Mouse (Mus musculus): Measurements from ENCODE around the gene Gm9918.
A peak's percentile ranks its signal among the peaks of the same experiment; 100 is the strongest.

Gm9918 gene

DNA sequence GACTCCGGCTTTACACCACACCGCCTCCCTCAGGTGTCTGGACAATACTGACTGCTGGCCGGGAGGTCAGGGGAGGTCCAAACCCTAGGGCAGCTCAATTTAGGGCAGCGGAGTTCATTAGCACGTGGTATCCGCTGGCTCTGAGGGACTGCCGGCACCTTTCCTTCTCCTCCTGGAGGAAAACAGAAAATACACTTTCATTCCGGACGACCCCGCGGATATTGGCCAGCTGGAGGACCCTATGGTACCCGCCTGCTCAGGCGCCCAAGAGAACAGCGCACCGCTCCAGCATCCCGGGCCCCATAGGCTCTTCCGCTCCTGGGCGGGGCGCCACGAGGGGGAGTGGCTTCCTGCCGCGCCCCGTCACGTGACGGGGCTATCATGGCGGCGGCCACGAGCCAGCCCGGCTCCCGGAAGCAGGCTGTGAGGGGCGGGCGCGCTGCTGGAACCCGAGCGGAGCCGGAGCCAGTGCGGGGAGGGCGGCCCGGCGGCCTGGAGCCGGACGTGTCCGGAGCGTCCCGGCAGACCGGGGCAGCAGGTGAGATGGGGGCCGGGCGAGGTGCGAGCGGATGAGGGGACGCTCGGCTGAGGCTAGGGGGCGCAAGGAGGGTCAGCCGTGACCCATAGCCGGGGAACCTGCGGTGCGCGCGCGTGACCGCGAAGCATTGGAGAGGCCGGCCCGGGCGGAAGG lies 8.9 kb downstream of the Gm9918 start, which contains the start of gene Mfsd5:
Gene Mfsd5 (plus strand): TSS at position 363 of the 691 bp plus-strand sequence.
- peak; percentile 95 for DNase-seq (ENCODE audit: low read depth)

- no peak for DNase-seq (ENCODE audit: low read depth)
Measured at GRCm38 (mm10) chr15:102279783-102280520, 9.6 kb downstream of the Gm9918 start.

DNA sequence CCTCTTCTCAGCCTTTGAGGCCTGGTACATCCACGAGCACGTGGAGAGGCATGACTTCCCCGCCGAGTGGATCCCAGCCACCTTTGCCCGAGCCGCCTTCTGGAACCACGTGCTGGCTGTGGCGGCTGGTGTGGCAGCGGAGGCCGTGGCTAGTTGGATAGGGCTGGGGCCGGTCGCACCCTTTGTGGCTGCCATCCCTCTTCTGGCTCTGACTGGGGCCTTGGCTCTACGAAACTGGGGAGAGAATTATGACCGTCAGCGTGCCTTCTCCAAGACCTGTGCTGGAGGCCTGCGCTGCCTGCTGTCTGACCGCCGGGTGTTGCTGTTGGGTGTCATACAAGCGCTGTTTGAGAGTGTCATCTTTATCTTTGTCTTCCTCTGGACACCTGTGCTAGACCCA lies 10.3 kb downstream of the Gm9918 start:
- DNase-seq (ENCODE audit: low read depth), result no peak

DNA sequence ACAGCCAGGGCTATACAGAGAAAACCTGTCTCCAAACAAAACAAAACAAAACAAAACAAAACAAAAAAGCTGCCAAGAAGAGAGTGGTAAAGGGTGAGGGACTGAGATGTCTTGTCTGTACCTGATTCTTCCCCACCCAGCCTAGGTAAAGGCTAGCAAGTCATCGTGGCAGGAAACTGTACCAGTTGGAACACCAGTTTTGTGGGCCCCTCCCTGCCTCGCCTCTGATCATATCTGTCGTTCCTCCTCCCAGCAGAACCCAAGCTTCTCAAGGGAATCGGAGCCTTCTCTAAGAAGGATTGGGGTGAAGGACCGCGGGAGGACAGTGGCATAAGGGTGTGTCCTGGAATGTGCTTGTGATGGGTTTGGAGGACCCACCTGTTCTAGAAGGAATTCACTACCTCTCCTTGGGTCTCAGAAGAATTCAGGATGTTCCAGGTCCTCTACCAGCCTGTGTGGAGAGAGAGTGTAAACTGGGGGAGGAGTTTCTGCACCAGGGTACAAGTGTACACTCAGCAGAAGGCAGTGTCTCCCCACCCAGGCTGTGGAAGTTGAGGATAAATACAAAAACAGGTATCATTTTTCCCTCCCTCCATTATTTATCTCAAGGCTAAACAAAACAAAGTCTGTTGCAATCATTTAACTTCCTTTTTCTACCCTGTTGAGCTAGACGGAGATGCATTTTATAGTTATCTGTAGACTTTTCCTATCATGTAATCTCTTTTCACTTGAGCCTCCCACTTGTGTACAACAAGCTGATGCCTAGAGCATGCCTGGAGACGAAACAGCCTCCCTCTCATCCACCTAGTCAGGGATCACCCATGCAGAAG lies 12.3 kb downstream of the Gm9918 start:
- DNase-seq (ENCODE audit: low read depth), result no peak

DNA sequence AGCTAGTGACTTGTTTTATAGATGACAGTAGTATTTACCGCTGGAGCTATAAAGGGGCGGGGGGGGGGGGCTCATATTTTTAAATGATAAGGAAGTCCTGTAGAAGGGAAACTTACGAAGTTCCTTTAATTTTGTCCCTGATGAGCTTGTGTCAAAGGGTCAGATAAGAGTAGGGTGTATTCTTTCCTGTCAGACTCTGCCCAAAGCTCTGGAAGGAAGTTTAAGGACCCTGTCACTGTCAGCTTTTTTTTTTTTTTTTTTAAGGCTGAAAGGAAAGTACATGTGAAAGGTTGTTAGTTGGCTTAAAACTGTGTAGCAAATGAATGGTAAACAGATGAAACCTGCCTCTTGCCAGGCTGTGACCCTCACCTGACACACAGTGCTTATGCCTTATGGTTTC lies 13.3 kb downstream of the Gm9918 start:
- DNase-seq (ENCODE audit: low read depth), result no peak

DNA sequence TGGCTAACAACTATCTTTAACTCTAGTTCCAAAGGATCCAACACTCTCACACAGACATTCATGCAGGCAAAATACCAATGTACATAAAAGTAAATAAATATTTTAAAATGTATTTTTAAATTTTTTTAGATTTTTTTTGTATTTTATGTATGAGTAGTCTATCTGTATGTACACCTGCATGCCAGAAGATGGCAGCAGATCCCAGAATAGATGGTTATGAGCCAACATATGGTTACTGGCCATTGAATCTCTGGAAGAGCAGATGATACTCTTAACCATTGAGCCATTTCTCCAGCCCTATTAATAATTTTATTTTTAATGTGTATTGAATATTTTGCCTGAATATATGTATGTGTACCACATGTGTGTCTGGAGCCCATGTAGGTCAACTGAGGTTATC lies 17.0 kb downstream of the Gm9918 start:
- peak; percentile 79 for DNase-seq (ENCODE audit: low read depth)

- peak; percentile 92 for DNase-seq (ENCODE audit: low read depth)
Measured at GRCm38 (mm10) chr15:102295633-102296367, 25.4 kb downstream of the Gm9918 start, which contains the start of gene Espl1. Espl1 (plus strand) TSS chr15:102296266.

- DNase-seq (ENCODE audit: low read depth), result peak; percentile 32
Measured at GRCm38 (mm10) chr15:102296368-102297006, 26.1 kb downstream of the Gm9918 start.

DNA sequence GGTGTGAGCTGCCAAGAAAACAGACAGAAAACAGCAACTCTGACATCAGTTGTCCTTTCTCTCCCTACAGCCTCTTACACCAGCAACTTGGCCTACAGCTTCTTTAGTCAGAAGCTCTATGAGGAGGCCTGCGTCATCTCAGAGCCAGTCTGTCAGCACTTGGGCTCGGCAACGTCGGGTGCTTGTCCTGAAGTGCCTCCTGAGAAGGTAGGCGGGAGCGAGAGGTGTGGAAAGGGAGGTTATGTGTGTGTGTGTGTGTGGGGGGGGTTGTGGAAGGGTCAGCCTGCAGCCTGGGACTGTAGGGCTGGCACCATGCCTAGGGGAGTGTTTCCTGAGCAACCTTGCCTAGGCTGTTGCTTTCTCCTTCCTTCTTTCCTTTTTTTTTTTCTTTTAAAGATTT lies 32.2 kb downstream of the Gm9918 start:
- no peak for DNase-seq (ENCODE audit: low read depth)

GRCm38 (mm10) chr15:102308717-102309116 lies 38.4 kb downstream of the Gm9918 start:
- no peak for DNase-seq (ENCODE audit: low read depth)

GRCm38 (mm10) chr15:102310074-102310845 lies 39.9 kb downstream of the Gm9918 start:
- no peak for DNase-seq (ENCODE audit: low read depth)

GRCm38 (mm10) chr15:102311489-102311888 lies 41.1 kb downstream of the Gm9918 start:
- no peak for DNase-seq (ENCODE audit: low read depth)

DNA sequence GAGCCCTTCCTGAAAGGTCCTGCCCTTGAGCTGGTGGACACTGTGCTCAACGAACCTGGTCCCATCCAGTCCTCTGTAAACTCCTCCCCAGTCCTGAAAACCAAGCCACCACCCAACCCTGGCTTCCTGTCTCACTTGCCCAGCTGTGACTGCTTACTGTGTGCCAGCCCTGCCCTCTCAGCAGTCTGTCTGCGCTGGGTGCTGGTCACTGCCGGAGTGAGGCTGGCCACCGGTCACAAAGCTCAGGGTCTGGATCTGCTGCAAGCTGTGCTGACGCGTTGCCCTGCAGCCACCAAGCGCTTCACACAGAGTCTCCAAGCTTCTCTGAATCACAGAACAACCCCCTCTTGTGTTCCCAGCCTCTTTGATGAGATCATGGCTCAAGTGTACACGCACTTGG lies 44.9 kb downstream of the Gm9918 start:
- no peak for DNase-seq (ENCODE audit: low read depth)

DNA sequence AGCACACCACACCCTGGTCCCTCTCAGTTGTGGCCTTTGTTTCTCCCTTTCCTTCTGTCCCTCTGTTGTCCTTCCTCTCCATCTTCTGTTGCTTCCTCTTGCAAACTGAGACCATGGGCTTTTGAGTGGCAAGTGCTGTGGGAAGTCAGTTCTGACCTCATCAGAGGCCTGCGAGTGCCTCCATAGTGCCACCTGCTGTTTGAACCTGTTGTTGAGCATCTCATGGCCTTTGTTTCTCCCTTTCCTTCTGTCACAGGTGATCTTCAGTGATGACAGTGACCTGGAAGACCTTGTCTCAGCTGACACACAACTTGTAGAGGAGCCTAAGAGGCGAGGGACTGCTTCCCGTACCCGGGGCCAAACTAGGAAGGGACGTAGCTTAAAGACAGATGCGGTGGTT lies 45.9 kb downstream of the Gm9918 start:
- peak; percentile 87 for DNase-seq (ENCODE audit: low read depth)
